Mouse (Mus musculus): ENCODE measurements around the gene Rcvrn.

Rcvrn gene

DNA sequence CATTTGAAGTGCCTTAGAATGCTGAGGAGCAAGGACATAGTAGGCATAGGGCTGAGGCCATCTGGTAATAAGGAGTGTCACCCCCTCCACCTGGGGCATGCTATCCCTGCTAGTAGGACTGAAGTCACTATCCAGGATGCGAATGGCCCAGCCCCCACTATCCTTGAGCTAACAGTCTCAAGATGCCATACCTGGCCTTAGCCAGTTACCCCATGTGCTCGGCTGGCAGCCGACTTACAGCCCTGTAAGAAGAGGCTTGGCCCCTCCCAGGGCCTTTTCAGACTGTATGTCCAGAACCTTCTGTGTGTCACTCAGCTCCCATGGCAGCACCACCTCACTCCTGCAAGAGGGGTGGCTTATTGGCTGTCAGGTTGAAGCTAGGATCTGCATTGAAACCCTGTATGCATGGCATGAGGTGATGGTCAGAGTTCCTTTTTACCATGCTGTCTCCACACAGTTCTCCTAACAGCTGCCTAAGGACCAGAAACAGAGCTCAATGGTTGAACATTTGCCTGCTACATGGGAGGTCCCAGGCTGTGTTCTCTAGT is 26.6 kb upstream of the Rcvrn start:
- no peak for DNase-seq (ENCODE audit: low spot score in 2 of 2)

DNA sequence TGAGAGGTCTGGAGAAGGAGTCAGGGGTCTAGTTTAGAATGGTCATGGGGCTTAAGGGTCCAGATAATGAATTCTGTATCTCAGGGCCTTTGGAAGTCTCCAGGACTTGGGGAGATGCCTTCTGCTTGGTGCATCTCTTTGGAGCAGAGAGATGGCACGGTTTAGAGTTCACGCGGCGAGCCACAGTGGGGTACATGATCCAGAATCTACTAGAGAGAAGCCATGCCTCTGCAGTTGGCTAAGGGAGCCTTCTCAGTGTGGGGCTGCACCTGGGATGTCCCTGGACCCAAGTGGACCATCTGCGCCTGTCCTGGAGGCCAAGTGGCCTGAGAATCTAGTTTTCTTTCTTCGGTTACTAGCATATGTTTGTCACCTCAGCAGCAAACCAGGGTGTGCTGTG is 25.1 kb upstream of the Rcvrn start:
- no peak for DNase-seq (ENCODE audit: low spot score in 2 of 2)

DNA sequence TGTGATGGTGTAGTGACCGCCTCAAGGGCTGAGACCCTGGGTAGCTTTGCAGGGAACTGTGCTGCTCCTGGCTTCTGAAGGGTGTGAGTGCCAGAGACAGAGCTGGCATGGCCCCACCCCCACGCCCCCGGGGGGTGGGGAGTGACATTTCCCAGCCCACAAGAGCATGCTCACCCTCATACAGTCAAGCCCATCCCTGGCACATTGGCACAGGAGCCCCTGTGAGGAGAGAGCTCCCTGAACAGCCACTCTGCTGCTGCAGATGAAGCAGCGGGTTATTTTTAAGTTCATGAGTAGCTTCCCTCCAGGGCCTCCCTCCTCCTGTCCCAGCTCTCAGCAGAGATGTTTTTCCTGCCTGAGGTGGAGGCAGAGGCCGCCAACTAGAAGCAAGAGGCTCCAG is 23.0 kb upstream of the Rcvrn start:
- peak; percentile 64 to 74 for DNase-seq (ENCODE audit: low spot score in 2 of 2)

DNA sequence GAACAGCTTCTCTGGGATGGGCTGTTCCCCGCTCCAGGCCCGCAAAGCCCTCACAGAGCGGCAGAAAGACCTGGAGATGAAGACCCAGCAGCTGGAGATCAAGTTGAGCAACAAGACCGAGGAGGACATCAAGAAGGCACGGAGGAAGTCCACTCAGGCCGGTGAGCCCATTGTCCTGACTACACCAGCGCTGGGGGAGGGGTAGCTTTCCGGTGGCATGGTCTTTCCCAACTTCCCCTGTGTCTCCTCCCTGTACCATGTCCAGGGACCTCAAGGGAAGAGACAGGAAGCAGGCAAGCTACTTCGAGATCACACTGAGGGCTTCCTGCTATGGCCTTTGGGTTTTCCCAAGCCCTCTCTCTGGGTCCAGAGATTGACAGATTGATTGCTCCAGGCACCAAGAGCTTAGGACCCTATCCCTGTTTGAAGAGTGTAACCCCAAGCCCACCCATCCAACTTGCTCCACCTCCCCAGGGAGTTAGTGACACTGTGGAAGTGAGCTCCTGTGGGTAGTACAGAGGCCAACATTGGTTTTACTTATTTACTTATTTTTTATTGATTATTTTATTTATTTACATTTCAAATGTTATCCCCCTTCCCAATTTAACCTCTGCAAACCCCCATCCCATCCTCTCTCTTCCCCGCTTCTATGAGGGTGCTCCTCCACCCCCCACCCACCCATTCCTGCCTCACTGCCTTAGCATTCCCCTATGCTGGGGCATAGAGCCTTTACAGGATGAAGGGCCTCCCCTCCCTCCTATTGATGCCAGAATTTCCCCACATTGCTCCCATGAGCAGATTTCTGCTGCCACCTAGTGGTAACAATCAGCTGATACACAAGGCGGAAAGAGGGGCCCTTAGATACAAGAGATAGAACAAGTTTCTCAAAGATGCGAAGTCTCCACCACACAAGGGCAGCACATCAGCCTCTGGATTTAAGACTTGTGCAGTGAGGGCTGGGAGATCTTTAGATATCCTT is 19.3 kb upstream of the Rcvrn start:
- peak in 1 of 2 experiments; percentile 76 for DNase-seq (ENCODE audit: low spot score in 2 of 2)

DNA sequence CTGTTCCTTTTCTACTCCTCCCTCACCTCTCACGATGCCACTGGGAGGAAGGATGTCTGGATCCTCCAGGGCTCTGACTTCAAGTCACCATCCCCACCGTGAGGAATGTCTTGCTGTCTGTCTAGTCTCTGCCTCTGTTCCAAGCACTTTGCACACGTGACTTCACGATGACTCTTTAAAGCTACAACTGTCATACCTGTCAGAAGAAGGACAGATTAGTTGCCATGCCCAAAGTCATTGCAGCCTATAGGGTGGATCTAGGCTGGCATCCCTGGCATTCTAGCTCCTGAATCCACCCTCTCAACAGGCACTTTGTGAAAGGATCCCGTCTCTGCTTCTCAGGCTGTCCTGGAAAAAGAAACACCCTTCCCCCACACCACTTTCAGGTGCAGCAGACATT is 15.8 kb upstream of the Rcvrn start:
- DNase-seq (ENCODE audit: low spot score in 2 of 2), result no peak

DNA sequence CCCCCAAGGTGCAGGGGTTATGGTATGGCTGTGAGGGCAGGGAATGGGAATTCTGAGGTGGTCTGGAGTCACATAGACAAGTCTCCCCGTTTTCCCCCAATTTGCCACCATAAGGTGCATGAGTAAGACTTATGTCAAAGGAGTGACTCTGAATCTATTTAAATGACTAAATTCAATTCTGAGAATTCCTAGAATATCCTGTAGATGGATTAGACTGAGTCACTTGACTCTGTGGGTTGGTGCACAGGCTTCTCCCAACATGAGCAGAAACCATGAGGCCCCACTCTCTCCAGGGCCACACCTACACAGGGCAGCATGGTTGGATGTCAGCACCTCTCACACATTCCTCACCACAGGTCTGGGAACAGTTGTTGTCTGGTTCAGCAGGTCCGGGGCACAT is 15.2 kb upstream of the Rcvrn start:
- DNase-seq (ENCODE audit: low spot score in 2 of 2), result no peak

DNA sequence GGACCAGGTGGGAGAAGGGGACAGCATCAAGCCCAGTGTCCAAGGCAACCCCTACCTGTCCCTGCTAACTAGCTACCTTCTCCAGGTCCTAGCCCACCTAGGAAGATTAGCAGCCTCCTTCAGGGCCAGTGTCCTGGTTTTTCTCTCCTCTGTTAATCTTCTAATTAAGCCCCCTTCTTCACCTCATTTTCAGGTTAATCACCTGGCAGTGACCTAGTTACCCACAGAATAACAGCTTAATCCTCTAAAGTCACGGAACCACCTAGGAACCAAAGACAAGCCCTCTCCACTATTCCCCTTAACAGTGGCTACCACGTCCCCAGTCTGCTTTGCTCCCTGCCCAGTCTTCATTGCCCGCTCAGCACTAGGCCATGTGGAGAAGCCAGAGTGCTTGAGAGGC is 13.3 kb upstream of the Rcvrn start:
- no peak for DNase-seq (ENCODE audit: low spot score in 2 of 2)

DNA sequence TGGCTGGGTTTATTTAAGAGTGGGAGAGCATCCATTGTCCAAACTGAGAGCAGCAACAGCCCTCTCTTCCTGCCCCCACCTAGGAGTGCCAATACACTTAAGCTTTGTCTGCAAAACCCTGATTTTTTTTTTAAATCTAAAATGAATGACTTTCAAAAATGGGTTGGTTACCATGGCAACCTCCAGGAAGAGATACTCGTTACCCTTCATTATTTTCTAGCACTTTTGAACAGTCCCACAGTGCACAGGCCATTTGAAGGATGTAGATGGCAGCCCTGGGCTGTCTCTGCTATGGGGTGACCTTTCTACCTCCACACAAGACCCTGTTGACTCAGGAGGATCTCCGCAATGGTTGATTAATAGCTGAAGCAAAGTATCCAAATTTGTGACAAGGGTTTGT is 9.0 kb upstream of the Rcvrn start:
- DNase-seq (ENCODE audit: low spot score in 2 of 2), result no peak

DNA sequence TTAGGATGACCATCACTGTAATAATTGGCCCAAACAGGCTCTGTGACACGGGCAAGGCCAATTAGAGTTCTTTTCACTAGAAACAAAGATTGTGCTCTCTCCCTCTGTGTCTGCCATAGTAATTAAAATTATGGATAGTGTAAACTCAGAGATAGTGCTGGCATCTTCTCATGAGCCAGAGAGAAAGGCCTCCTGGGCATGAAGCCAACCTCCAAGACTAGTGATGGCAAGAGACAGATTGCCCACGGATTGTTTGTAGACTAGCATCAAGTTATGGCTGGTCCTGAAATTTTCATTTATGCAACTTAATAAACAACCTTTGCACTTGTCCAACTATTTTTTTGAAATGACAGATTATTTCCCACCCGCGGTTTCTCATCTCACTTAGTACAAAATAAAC is 17.9 kb downstream of the Rcvrn start:
- DNase-seq (ENCODE audit: low spot score in 2 of 2), result peak in 1 of 2 experiments; percentile 48

DNA sequence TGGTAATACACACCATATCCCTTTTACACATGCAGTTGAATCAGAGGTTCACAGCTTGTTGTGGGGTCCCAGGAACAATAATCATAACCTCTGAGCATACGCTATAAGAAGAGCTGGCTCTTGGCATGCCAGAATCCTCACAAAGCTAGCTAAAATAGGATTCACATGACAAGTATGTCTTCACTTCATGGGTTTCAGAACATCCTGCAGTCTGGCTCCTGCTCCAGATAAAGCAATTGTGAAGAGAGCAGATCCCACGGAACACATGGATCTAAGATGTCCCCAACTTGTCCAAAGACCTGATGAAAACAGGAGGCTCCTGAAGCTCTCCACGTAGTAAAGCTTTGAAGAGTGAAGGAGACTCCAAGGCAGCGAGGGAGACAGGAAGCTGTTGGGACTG is 20.3 kb downstream of the Rcvrn start:
- no peak for DNase-seq (ENCODE audit: low spot score in 2 of 2)

DNA sequence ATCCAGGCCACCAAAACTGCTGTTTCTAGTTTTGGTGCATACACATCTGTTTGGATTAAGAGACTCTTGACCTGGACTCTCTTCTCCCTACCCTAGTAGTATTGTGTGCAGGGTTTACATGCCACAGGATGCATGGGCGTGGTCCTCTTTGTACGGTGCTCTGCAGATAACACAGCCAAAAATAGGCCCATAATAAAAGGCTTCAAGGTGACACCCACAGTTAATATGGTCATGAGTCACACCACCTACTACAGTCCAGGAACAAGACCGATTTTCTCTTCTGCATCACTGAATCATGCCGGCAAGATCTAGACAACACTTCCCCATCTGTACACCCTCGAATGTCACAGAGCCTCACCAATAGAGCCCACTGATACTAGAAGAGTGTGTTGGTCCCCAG is 26.4 kb downstream of the Rcvrn start:
- DNase-seq (ENCODE audit: low spot score in 2 of 2), result peak in 1 of 2 experiments; percentile 50

DNA sequence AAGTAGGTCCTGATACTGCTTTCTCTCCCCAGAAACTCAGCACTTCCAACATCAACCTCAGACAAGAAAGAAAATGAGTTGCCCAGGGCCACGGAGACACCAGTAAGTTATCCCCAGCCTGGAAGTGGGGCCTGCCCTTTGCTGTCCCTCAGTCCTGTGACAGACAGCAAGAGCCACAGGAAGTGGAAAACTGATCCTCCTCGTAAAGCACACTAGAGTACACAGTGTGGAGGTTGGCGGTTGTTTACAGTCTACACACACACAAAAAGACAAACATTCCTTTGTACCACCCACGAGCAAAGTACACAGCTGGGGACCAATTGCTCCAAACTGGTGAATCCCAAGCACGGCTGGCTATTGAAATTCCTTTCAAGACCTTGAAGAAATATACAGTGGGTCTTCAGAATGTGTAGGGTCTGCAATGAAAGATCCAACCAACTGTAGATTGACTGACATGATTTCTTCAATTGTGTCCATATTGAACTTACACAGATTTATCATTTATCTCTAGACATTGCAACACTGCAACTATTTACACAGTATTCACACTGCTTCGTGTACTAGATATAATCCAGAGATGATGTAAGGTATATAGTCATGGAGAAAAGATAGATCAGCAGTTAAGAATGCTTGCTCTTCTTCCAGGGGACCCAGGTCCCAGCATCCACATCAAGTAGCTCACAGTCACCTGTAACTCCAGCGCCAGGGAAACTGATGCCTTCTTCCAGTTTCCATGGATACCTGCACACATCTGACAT is 27.5 kb downstream of the Rcvrn start:
- no peak for DNase-seq (ENCODE audit: low spot score in 2 of 2)

DNA sequence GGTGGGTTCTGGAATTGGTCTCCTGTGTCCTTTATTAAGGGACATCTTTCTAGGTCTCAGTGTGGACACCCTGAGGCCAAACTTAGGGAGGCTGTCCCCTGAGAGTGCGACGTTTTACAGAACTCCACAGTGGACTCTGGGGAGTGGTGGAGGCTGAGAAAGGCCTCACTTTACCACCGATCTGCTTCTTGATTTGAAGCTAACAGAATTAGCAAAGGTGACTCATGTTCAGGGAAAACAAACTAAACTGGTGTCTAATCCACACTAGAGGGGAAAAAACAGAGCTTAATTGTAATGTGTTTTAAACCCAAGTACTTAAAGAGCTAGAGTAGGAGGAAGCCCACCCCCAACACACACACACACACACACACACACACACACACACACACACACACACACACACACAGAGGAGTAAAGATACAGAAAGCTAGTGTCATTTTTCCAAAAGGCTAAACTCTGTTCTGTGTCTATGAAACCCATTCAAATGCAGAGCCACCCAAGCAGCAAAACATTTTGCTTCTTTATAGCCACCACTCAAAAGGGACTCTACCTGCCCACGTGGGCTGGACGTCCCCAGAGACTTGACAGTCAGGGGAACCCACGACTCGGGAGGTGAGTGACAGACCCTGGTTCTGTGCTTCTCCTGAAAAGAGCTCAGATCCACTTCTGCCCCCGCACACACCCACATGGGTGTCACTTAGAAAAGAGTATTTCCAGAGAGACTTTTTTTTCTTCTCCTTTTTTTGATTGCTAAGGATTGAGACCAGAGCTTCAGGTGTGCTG is 28.3 kb downstream of the Rcvrn start:
- peak; percentile 57 to 60 for DNase-seq (ENCODE audit: low spot score in 2 of 2)

DNA sequence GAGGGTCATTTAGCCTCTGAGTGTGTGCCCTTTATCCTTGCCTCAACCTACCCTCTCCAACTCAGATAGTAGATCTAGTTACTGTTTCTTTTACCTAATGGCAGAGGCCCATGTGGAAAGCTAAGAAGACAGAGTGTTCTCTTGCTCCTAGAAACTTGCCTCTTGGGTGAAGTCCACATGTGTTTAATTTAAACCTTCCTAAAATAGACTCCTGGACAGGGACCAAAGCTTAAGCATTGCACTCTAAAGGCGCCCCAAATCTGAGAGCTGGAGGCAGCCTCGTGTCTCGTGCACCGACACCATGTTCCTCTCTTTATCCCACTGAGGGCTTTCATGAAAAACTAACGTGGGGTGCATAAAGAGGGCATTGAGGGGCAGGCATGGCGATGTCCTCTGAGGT is 32.0 kb downstream of the Rcvrn start:
- peak in 1 of 2 experiments; percentile 45 for DNase-seq (ENCODE audit: low spot score in 2 of 2)

DNA sequence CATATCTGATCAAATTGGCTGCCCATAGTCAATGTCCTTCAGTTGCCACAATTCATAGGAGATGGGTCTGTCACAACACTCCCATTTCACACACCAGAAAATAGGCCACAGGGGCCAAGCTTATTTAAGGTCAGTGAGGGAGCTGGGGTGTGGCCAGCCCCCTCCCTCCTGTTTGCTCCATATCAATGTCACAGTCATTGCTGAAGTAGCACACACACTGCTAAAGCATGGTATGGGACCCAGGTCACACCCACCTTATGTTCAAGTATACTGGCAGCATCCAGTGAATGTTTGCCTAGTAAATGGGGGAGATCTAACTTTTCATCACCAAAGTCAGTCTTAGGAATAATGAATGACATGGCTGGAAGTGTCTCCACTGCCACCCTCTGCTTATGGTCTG is 33.6 kb downstream of the Rcvrn start:
- DNase-seq (ENCODE audit: low spot score in 2 of 2), result no peak

DNA sequence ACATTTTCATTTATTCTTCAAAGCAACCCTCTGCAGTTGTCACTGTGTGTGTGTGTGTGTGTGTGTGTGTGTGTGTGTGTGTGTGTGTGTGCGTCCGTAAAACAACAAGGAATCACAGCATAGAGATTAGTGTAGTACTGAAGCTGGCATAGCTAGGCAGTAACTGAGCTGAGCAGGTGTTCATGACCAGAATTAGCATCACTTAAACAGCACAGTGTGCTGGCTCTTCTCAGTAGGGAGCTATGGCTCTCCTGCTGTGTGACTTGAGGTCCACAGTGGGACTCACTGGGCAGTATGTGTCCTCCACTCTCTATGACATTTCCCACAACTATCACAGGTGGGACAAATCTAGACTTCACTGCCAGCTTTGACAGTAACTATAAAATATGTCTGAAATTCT is 35.9 kb downstream of the Rcvrn start:
- no peak for DNase-seq (ENCODE audit: low spot score in 2 of 2)

DNA sequence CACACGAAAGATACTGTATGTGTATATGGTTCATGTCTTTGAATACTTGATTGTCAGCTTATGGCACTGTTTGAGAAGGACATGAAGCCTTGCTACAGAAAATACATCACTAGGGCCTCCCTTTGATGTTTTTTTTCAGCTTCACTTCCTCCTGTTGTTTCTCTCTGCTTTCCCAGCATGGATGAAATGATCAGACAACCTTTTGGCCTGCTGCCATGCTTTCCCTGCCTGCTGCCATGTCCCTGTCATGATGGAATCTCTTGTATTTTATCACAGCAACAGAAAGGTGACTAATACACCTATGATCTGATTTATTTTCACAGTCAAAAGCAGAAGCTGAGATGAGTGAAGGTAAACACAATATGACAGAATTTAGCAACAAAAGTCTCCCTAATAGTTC is 38.6 kb downstream of the Rcvrn start:
- no peak for DNase-seq (ENCODE audit: low spot score in 2 of 2)

DNA sequence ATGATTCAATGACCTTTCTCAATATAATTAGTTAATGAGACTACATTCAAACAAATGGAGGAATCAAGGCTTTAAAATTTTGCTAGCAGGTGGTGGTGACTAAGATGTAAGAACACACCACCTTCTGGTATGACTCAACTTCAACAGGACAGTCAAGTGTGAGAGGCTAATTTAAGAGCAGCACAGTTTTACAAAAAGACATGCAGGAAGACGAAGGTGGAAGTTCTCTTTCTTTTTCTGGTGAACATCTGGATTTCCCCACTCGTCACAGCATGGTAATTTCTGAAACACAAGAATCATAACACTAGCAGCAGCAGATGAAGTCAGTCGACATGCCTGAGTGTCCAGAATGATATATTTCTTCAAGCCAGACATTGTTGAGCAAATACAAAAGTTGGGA is 39.5 kb downstream of the Rcvrn start:
- peak; percentile 35 to 53 for DNase-seq (ENCODE audit: low spot score in 2 of 2)

DNA sequence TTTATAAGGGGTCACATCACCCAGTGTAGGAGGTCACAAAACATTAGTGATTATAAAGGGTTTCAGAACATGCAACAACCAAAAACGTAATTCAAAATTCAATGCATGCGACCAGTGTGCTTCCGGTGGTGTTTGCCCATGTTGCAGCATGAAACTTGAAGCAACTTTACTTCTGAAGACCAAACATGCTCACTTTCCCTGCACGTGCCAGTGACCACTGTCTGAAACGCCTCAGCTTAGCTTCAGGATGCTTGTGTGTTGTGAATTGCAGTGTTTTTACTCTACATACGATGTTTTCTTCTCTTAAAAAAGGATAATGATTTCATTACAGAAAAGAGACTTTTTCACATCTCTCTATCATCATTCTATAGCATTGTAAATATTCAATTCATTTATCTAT is 43.2 kb downstream of the Rcvrn start:
- DNase-seq (ENCODE audit: low spot score in 2 of 2), result no peak

DNA sequence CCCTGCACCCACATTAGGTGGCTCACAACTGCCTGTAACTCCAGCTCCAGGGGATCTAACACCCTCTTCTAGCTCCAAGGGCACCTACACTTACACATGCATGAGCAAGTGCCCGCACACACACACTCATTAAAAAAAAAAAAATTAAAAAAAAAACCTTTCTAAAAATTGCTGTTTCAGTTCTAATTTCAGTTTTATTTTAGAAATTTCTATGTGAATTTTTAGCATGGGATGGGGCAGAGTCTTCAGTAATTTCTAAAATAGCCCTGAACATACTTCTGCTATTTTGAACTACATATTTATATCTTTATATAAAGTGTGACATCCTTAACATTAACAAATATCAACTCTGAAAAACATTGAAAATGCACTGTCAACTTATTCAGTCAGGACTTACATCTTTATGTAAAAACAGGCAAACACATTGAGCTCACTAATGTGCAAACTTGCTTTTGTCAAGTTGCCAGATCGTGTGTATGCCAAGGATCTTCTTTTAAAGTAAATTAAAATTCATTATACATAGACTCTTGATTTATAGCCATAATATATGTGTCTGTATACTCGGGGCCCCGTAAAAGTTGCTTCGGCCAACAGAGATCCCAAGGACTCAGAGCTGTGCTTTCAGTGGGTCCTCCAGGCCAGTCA is 43.8 kb downstream of the Rcvrn start:
- no peak for DNase-seq (ENCODE audit: low spot score in 2 of 2)

DNA sequence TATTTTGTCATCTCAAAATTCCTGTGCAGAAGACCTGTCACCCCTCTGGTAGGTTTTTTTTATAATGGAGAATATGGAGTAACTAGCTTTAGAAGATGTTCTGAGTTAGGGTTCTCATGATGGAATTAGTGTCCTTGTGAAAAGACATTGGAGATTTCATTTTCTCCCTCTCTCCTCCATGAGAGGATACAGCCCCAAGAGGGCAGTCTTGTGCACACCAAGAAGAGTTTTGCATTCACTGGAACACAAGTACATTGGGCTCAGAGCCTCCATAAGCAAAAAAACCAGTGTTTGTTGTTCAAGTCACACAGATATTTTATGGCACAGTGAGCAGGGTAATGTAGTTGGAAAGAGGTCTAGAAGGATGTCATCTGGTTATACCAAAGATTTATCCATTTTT is 46.4 kb downstream of the Rcvrn start:
- DNase-seq (ENCODE audit: low spot score in 2 of 2), result no peak

Data from left cerebral cortex, adult 9 months (tissue).